In the genomic region with DNA sequence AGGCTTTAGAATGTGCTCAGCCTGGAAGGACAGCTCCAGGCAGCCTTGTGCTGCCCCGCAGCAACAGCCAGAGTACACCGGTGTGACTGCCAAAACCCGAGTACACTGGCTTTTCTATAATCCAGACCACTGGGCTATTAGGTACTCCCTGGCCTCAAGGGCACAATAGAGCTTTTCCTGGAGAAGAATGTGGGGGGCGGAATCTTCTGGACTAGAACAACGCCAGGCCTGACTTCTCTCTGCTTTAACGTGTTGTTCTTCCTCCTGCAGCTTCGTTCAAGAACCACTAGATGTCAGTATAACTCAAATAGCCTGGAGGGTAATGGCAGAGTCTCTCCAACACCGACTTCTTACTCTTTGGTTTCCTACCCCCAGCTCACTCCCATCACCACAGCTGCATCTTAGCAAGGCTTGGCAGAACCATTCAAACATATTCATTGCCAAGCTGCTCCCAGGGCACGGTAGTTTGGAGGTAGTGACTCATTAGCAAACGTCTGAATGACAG, we compare ENCODE assay signal across 8 mouse cellular contexts.
DNase-seq lines count a peak whose midpoint lies in the region; ATAC-seq and TF ChIP-seq lines count a peak whose summit lies in the region.

No protein-coding gene starts in this region.

- 15% methylated on average over 10 of the region's 10 CpGs for WGBS in cerebellum, adult 2 months
- 8% methylated on average over 10 of the region's 10 CpGs for WGBS in forebrain, postnatal 0 days

- no peak overlapping the region for H3K9ac ChIP-seq in forebrain, postnatal 0 days

- ATAC-seq in forebrain, postnatal 0 days: peak; percentile 94
- ATAC-seq in hematopoietic stem cell, adult 5-6 weeks (replicated peaks in 1 of 2; ENCODE audit: insufficient read depth in 1 of 2, low FRiP score in 2 of 2, low TSS enrichment in 1 of 2, low read depth in 1 of 2, poor library complexity in 2 of 2, severe bottlenecking in 2 of 2): peak; percentile 89 to 94
- ATAC-seq in activated CD4-positive, CD25-positive, alpha-beta regulatory T cell, adult 4 months: no peak

- no peak overlapping the region for H3K27ac ChIP-seq in cerebellum, adult 2 months (ENCODE audit: insufficient read depth, low read length)
- H3K27ac ChIP-seq in forebrain, postnatal 0 days (ENCODE audit: low read depth, low read length): no peak overlapping the region

- H3K4me2 ChIP-seq in forebrain, postnatal 0 days (ENCODE audit: low read depth): no peak overlapping the region

- H3K4me1 ChIP-seq in cerebellum, adult 2 months (ENCODE audit: control insufficient read depth, insufficient read depth, low read length): peaks cover 12% of the 10 kb centered on the region
- no peaks in the 10 kb centered on the region for H3K4me1 ChIP-seq in forebrain, postnatal 0 days (ENCODE audit: insufficient read depth)

- peaks cover 8% of the 10 kb centered on the region for H3K36me3 ChIP-seq in forebrain, postnatal 0 days (ENCODE audit: insufficient read depth)

- peak overlapping the region; percentile 11 for H3K4me3 ChIP-seq in cerebellum, adult 2 months (replicated peaks; ENCODE audit: insufficient read depth, low read depth, low read length)
- no peak overlapping the region for H3K4me3 ChIP-seq in forebrain, postnatal 0 days (ENCODE audit: low read depth, low read length)

- DNase-seq in R1 (ENCODE audit: low read depth, low spot score): peak; percentile 82
- peak; percentile 51 to 62 for DNase-seq in cerebellum, adult 2 months
- DNase-seq in forebrain, postnatal 0 days: peak; percentile 83
- DNase-seq in layer of hippocampus, adult 8-10 months (ENCODE audit: low spot score in 2 of 2): peak; percentile 13 to 38
- DNase-seq in lung, postnatal 10 days: peak; percentile 59
- DNase-seq in ovary, postnatal 14 days (ENCODE audit: low spot score): peak; percentile 47

- no peaks in the 10 kb centered on the region for H3K9me3 ChIP-seq in forebrain, postnatal 0 days (ENCODE audit: low read length)

- no peak for TF ChIP-seq POLR2A in cerebellum, adult 2 months (IDR thresholded peaks at IDR 0.05; ENCODE audit: borderline replicate concordance, insufficient read depth, low read length)

- no peaks in the 10 kb centered on the region for H3K27me3 ChIP-seq in cerebellum, adult 2 months (ENCODE audit: control insufficient read depth, insufficient read depth, low read length)
- H3K27me3 ChIP-seq in forebrain, postnatal 0 days (ENCODE audit: insufficient read depth, low read length): no peaks in the 10 kb centered on the region

- TF ChIP-seq CTCF in cerebellum, adult 2 months (IDR thresholded peaks at IDR 0.05; ENCODE audit: borderline replicate concordance, insufficient read depth, low read depth, low read length): peak; percentile 77
- TF ChIP-seq CTCF in forebrain, postnatal 0 days (IDR thresholded peaks at IDR 0.05; ENCODE audit: low read depth): peak; percentile 96

Comparison
In these comparisons a context has a peak if more than half of its experiments do, and no peak if none do; other contexts are left out.
1. DNase-seq: peak in every context shown above with its lines; median percentile 83 in forebrain, postnatal 0 days; 82 in R1; 59 in lung, postnatal 10 days; 56 in cerebellum, adult 2 months; 47 in ovary, postnatal 14 days; 26 in layer of hippocampus, adult 8-10 months.